Mouse (Mus musculus) urinary bladder, adult 18-20 months (tissue): ENCODE results near the gene Gba.

Source experiments
- DNase-seq, 2 experiments: peaks; one replicate each; pipeline ENCODE4 v3.0.0; 2022; ENCODE audit warnings: low spot score in 2 of 2, mixed read lengths in 2 of 2

Gba gene

DNA sequence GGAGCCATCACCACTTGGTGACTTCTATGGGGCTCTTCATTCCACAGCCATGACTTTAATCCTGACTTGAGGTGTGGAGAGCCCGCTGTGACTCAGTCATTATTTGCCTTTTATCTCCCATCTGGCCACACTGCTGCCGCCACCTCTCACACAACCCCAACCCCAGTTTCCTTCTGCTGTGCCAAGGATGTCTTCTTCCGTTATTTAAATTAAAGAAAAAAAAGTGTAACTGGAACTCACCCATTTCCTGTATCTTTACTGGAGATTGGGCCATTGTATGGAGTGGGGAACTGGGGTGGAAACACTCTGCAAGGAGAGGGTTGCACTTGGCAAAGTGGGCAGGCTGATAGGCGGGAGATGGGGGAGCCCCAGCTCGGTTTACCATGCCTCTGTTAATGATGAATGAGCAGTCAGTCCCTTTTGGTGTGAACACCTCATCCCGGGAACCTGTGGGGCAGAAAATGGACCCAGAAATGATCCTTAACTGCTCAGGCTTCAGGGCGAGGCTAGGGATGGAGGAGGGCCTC is 20.1 kb upstream of the Gba start:
- DNase-seq = no peak

DNA sequence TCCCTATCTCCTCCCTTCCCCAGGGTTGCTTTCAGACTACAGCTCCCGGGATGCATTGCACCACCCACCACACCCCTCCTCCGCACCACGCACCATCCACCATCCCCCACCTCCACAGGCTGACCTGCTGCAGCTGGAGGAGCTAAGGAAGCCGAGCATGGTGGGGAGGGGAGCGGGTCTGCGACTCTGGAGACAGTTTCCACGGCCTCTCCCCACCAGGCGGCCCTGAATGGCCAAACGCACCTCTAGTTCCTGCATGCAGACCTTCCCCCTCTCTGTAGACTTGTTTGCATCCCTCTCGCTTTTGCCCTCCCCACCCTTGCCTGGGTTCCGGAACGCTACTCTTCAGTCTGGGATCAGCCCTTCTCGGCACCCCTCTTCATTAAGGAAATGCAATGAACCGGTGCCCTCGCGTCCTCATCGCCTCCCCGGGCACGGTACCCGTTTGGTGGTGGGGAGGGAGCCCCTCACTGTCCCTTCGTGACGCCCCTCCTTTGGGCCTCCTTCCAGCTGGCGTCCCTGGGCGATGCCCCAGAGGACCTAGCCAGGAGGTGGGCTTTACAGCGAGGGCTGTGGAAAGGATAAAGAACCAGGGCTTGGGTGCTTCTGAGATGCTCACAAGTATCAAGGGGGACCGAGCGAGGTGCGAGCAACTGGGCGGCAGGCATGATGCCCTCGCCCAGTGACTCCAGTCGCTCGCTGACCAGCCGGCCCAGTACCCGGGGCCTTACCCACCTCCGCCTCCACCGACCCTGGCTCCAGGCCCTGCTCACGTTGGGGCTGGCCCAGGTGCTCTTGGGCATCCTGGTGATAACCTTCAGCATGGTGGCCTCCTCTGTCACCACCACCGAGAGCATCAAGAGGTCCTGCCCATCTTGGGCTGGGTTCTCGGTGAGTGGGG is 19.4 kb upstream of the Gba start, which contains the start of gene Fam189b:
Fam189b (plus strand) TSS at position 86 of the 901 bp plus-strand sequence.
- DNase-seq = peak; percentile 73 to 83

DNA sequence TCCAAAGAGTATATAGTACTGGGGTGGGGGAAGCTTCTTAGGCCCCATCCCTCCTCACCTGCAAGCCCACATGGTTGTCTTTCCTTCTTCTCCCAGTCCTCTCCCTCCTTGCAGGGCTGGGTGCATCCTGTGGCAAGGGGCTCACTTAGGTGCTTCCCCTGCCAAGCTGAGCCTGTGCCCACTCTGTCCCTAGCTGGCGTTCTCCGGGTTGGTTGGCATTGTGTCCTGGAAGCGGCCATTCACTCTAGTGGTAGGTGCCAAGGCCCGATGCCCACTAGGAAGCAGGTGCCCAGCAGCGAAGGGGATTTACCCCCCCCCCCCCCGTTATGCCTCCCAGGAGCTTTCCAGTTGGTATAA is 18.8 kb upstream of the Gba start:
- no peak for DNase-seq

DNA sequence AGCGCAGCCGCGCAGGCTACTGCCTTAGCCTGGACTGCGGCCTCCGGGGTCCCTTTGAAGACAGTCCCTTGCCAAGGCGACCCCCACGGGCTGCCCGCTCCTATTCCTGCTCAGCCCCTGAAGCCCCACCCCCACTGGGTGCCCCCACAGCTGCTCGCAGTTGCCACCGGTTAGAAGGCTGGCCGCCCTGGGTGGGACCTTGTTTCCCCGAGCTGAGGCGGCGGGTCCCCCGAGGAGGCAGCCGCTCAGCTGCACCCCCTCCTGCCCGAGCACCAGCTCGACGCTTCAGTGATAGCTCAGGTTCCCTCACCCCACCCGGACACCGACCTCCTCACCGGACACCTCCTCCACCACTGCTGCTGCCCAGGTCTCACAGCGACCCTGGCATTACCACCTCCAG is 15.5 kb upstream of the Gba start:
- no peak for DNase-seq

DNA sequence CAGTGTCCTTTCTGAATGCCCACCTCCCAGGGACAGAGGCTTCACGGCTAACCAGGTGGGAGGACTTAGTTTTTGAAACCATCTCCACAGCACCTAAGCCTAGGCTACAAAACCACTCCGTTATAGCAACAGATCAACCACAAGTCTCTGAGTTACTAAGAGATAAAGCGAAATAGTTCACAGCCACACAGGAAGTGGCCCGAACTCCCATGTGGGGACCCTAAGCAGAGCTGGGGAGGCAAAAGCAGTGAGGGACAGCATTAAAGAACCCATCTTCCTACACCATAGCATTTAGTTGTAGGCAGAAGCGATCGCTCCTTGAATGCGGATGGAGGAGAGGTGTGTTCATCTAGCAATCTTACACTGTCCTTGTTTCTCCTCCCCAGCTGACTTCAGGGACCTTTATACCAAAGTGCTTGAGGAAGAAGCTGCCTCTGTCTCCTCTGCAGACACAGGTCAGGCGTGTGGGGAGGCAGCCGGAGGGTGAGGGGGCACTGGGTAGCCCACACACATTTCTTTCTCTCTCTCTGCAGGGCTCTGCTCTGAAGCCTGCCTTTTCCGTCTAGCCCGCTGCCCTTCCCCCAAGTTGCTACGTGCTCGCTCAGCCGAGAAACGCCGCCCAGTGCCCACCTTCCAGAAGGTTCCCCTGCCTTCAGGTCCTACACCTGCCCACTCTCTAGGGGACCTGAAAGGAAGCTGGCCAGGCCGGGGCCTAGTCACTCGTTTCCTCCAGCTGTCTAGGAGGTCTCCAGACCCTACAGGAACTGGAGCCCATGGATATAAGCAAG is 14.8 kb upstream of the Gba start:
- no peak for DNase-seq

DNA sequence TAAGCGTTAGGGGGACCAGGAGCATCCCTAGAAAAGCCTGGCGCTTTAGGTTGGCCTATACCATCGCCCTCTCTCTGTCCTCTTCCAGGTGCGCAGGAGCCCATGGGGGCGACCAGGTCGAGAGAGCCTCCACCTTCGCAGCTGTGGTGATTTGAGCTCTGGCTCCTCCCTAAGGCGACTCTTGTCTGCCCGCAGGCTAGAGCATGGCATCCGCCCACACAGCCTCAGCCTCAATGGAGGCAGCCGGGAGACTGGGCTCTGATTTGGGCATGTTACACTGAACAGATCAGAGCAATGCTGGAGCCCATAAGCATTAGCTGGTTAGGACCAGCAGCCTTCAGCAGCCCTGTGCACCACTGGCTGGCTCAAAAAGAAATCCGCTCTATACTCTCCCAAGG is 14.3 kb upstream of the Gba start:
- no peak for DNase-seq

DNA sequence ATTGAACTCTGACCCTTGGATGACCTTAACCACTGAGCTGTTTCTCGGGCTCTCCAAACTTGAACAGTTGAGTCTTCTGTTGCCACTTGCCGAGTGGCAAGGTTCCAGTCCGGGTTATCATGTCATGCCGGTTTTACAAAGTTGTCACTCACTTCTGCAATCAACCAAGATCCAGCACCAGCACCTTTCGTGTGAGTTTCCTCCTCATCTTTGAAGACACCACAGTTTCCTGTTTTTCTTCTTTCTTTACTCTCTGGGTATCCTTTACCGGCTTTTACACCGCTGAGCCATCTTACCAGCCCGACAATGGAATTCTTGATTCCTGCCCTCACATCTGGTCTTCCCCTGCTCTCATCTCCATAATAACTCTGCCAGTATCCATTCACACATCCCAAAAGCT is 12.3 kb upstream of the Gba start:
- DNase-seq = no peak

DNA sequence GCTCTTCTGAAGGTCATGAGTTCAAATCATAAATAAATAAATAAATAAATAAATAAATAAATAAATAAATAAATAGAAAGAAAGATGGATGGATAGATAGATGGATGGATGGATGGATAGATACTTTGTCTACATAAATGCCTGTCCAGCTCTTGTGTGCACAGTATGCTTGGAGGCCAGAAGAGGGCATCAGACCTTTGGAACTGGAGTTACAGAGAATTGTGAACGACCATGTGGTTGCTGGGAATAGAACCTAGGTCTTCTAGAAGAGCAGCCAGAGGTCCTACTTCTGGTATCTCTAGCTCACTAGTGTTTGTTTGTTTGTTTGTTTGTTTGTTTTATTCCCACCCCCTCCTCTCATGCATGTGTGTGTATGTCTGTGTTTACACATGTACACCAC is 9.4 kb upstream of the Gba start:
- no peak for DNase-seq

DNA sequence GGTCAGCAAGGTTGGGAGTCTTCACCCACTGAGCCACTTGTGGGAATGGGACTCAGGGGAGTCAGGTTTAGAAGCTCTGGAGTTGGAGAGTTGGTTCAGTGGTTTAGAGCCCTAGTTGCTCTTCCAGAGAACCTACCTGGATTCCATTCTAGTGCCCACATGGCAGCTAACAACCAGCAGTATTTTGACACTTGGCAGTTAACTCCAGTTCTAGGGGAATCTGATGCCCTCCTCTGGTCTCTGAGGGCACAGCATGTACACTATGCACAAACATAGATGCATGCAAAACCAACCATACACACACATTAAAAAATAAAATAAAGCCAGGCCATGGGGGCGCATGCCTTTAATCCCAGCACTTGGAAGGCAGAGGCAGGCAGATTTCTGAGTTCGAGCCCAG is 8.9 kb upstream of the Gba start:
- DNase-seq = no peak

DNA sequence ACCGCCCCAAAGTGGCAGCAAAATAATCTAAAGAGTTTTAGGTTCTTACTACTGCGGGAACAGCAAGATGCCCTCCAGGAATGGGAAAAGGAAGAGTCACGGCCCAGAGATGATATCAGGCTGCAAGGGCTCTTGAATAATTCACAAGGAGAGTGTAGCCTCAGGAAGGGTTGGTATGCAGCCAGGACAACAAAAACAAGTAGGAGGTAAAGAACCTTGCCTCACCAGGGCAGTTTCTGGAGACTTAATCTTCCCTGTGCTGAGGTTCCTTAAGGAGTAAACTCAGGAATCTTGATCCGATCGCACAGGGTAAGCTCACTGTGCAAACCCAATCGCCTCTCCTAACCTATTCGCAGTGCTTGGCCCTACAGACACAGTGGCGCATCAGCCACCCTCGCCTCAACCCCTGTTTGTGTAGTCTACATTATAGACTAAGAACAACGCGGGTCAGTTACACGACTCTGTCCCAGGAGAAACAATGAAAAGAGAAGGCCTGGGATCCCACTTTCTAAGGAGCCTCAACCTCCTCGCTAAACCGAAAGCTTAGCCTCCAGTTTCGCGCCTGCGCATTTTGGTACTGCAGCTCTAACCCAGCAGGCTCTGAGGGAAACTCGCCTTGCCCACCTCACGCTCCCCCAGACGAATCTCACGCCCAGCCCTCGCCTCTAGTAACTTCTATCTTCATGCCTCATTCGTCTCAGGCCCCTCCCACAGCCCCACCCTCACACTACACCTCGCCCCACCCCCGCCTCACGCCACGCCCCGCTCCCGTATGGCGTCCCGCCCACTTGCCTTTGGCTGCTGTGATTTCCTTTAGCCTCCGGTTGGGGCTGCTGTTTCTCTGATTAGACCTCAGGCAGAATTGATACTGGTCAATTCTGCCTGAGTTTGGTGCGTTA is 6.5 kb upstream of the Gba start:
- DNase-seq = peak; percentile 75 to 87

DNA sequence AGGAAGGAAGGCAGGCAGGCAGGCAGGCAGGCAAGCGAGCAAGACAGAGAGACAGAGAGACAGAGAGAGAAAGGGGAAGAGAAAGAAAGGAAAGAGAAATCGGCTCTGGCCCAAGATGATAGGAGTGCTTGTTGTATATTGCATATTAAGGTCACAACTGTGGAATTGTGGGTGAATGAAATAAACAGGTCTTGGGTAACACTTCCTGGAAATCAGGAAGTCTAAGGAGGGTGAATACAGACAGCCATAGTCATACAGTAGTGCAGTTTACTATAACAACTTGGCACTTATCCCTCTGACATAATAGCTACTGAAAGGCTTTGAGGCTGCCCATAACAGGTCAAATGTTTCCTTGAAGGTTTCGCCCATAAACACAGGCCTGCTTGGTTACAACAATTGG is 2.9 kb upstream of the Gba start:
- no peak for DNase-seq

DNA sequence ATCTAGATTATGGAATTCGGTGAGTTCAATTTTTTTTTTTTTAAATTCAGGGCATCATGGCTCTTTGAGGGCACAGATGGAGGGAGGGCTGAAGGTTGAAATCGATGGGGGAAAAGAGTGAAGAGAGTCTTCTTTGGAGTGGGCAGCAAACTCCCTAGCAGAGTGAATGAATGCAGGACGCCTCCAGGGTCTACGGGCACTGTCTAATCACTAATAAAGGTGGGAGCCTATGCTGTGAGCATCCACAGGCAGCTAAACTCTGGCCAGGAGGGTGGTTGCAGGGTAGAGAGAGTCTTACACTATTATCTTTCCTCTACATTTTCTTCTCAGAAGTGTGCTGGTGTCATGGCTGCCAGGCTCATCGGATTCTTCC is 400 bp downstream of the Gba start:
- DNase-seq = no peak

DNA sequence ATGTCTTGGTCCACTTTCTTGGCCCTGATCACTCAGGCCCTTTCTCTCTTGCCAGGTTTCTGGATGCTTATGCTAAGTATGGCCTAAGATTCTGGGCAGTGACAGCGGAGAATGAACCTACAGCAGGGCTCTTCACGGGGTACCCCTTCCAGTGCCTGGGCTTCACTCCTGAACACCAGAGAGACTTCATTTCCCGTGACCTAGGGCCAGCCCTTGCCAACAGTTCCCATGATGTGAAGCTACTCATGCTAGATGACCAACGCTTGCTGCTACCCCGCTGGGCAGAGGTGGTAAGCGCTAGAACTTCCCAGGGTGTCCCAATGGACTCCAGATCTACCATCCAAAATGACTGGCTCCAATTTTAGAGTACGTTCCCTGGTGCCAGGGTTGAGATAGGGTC is 3.4 kb downstream of the Gba start:
- DNase-seq = no peak

DNA sequence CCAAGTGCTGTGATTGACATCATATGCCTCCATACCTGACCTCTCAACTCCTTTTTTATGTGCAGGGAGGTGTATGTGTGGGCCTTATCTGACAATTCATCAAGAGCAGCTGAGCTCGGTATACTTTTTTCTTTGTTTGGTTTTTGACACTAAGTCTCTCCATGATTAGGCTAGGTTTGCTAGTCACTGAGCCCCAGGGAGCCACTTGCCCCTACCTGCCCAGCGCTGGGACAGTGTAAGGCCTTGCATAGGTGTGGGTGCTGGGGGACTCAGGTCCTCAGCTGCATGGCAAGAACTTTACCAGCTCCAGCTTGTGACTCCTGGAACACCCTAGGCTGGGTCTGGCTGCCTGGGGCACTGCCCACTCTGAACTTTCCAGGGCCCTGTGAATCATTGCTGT is 4.0 kb downstream of the Gba start:
- peak in 1 of 2 experiments; percentile 52 for DNase-seq

DNA sequence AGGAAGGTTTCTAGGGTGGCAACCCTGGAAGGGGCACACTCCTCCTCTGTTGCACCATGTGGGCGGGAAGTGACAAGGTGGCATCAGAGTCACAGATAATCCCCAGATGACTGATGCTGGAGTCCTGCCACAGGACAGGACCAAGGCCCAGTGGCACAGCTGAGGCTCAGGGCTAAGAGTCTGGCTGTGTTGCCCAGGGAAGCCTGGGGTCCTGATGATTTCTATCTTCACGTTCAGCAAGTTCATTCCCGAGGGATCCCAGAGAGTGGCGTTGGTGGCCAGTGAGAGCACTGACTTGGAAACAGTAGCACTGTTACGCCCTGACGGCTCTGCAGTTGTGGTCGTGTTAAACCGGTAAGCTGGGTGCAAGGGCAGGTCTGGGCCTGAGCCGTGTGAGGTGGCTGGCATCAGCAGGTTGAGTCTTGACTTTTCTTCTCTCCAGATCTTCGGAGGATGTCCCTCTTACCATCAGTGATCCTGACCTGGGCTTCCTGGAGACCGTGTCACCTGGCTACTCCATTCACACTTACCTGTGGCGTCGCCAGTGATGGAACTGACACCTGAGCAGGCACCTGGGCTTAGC is 5.4 kb downstream of the Gba start:
- DNase-seq = peak; percentile 58 to 75

DNA sequence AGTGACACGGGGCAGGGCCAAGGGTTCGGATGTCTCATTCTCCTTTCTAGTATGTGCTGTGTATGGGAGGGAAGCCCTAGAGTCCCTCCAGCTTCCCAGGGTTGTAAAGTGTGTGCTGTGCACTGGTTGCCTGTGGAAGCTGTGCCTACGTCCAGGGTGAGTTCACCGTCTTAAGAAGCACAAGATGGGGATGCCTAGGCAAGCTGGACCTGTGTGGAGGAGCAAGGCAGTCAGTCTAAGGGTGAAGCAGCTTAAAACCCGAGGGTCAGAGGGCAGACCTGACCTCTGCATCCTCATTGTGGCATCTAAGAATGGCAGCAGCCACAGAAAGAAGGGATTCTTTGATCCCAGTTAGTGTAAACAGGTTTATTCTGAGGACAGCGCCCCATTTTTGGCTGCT is 6.0 kb downstream of the Gba start:
- no peak for DNase-seq

DNA sequence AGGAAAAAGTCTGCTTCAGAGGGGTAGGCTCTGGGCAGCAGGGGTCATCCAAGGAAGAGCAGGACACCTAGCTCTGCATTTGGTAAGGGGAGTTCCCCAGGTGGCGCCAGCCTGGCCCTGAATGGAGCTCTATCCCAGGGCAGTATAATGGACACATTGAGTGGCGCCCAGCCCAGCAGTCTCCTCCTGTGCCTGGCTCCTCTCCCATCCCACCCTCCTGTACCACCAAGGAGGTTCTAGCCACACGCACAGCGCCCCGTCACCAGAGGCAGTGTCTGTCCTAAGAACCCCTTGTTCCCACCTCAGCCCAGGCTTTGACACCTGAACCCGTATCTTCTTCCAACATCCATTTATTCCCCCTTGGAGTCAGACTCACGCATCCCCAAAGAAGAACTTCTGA is 7.0 kb downstream of the Gba start:
- no peak for DNase-seq

DNA sequence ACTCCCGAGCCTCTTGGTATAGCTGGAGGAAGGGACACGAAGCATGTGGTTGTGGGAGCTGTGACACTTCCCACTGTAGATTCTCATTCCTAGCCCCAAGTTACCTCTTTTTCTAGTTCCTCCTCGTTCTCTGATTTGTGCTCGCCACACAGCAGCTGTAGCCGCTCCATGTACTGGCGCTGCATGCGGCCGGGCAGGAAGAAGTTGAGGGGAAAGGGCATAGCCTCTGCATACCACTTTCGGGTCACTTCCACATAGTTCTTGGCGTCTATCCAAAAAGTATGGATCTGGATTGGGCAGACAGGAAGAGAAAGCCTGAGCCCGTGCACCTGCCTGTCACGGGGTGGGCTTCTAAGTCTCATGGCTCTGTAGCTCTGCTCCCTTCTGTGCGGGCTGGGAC is 7.4 kb downstream of the Gba start:
- no peak for DNase-seq

DNA sequence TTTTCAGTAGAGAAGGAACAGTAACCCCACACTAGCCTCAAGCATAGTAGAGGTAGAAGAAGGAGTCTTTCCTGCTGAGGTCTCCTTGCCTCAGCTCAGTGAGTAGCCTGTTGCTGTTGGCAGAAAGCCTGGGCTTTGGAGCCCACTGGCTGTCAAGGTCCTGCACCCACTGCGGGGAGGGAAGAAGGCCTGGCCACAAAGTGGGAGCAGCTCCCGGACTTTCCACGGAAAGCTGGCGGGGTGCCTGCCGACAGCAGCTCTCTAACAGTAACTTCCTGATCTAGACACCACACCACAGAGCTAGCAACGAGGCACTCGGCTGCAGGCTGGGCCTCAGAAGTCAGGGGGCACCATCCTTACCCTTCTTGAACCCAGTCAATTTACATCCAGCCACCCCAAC is 8.0 kb downstream of the Gba start:
- DNase-seq = no peak

DNA sequence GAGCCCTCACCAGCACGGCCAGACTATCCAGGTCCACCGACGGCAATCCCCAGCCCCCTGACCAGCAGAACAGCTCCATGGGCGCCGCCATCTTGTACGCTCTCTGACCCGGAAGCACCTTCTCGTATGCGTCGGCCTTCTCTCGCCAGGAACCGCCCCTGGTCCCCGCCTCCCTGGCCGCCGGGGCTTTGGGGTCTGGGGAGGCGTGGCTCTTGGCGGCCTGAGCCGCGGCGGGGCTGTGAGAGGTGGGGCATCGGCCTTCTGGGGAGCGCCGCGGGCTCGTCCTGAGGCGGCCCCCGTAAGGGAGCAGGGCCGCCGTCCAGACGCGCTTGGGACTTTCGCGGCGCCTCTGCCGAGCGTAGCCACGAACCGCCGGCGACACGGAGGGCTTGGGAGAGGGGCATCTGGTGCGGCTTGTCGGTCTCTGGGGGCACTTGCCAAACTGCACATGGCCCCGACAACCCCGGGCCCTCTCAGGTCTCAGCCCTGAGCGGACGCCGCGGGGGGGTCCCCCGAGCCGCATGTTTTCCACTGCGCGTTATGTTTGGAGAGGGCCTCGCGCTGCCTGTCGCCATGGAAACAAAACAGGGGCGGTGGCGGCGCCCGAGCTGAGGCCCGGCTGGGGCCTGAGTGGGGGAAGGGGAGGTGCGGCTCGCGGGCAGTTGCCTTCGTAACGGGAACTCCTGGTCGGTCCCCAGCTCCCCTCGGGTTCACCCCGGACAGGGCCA is 11.2 kb downstream of the Gba start:
- peak; percentile 92 for DNase-seq
